Mouse (Mus musculus): ENCODE measurements around the gene Med8. TPM values are rescaled to one million over a fixed set of nuclear protein-coding genes. Genes with fewer than 3 reads are reported as not detected.

Gene Med8
- polyA plus RNA-seq, 1 experiment from 2014 or later, result 87.1 TPM

- peak within 1 kb of the TSS; percentile 87 for H3K9ac ChIP-seq (replicated peaks; ENCODE audit: low read depth, low read length)
- no peaks in the 10 kb centered on the region for H3K27me3 ChIP-seq (ENCODE audit: control insufficient read depth, insufficient read depth, low read length)
- no peaks in the 10 kb centered on the region for H3K9me3 ChIP-seq (ENCODE audit: control insufficient read depth, low read depth, low read length)
- H3K4me2 ChIP-seq (replicated peaks; ENCODE audit: low read depth, low read length), result peak within 1 kb of the TSS; percentile 92
- H3K27ac ChIP-seq (ENCODE audit: low read length), result peak within 1 kb of the TSS; percentile 91
- H3K36me3 ChIP-seq (ENCODE audit: control insufficient read depth, insufficient read depth, low read length), result peaks cover 26% of the 10 kb centered on the region
- peak; percentile 94 for ATAC-seq (ENCODE audit: insufficient number of reproducible peaks, insufficient read depth, low FRiP score, low read depth)
- H3K4me1 ChIP-seq (ENCODE audit: control insufficient read depth, insufficient read depth, low read length), result peaks cover 20% of the 10 kb centered on the region
- H3K4me3 ChIP-seq (ENCODE audit: low read depth, low read length), result peak within 1 kb of the TSS; percentile 74
- WGBS, result 1% methylated on average over 67 of the region's 67 CpGs
These were observed 27.9 kb downstream of the Med8 start, which contains the start of gene Cdc20 for GRCm38 (mm10) chr4:118436820-118437603. TSS of gene Cdc20 (minus strand) at chr4:118437352.

- peaks cover 18% of the 10 kb centered on the region for H3K36me3 ChIP-seq (ENCODE audit: control insufficient read depth, insufficient read depth, low read length)
- no peak for ATAC-seq (ENCODE audit: insufficient number of reproducible peaks, insufficient read depth, low FRiP score, low read depth)
- 5% methylated on average over 12 of the region's 12 CpGs for WGBS
These were observed 28.7 kb downstream of the Med8 start for GRCm38 (mm10) chr4:118437829-118438253.

GRCm38 (mm10) chr4:118445088-118445487, 36.0 kb downstream of the Med8 start:
- no peak; the same call in 1 of the 2 replicates for ATAC-seq (ENCODE audit: insufficient number of reproducible peaks, insufficient read depth, low FRiP score, low read depth)
- H3K36me3 ChIP-seq (ENCODE audit: control insufficient read depth, insufficient read depth, low read length), result no peaks in the 10 kb centered on the region
- H3K4me3 ChIP-seq (ENCODE audit: low read depth, low read length), result no peak overlapping the region
- WGBS, result 79% methylated on average over 10 of the region's 10 CpGs
- no peaks in the 10 kb centered on the region for H3K27me3 ChIP-seq (ENCODE audit: control insufficient read depth, insufficient read depth, low read length)
- H3K9ac ChIP-seq (replicated peaks; ENCODE audit: low read depth, low read length), result no peak overlapping the region
- H3K27ac ChIP-seq (ENCODE audit: low read length), result no peak overlapping the region
- H3K9me3 ChIP-seq (ENCODE audit: control insufficient read depth, low read depth, low read length), result no peaks in the 10 kb centered on the region
- peaks cover 10% of the 10 kb centered on the region; the same call in 1 of the 2 replicates for H3K4me1 ChIP-seq (ENCODE audit: control insufficient read depth, insufficient read depth, low read length)
- H3K4me2 ChIP-seq (replicated peaks; ENCODE audit: low read depth, low read length), result no peak overlapping the region

More at GRCm38 (mm10) chr4:118437829-118438253, 28.7 kb downstream of the Med8 start:
- peak overlapping the region; percentile 92 for H3K4me2 ChIP-seq (replicated peaks; ENCODE audit: low read depth, low read length)
- H3K4me1 ChIP-seq (ENCODE audit: control insufficient read depth, insufficient read depth, low read length), result peaks cover 20% of the 10 kb centered on the region
- no peaks in the 10 kb centered on the region for H3K27me3 ChIP-seq (ENCODE audit: control insufficient read depth, insufficient read depth, low read length)
- peak overlapping the region; percentile 74 for H3K4me3 ChIP-seq (ENCODE audit: low read depth, low read length)
- peak overlapping the region; percentile 91 for H3K27ac ChIP-seq (ENCODE audit: low read length)
- peak overlapping the region; percentile 40 for H3K9ac ChIP-seq (replicated peaks; ENCODE audit: low read depth, low read length)
- H3K9me3 ChIP-seq (ENCODE audit: control insufficient read depth, low read depth, low read length), result no peaks in the 10 kb centered on the region

- Histone ChIP-seq H3K27me3 (ENCODE audit: control insufficient read depth, insufficient read depth, low read length) (no peaks in the 10 kb centered on the region), H3K9ac (replicated peaks; ENCODE audit: low read depth, low read length) (0 out of 2 replicates have a peak overlapping the region, but pooled peaks have one; percentile 6), H3K27ac (ENCODE audit: low read length) (no peak overlapping the region), H3K4me2 (replicated peaks; ENCODE audit: low read depth, low read length) (peak overlapping the region; percentile 80), H3K4me1 (ENCODE audit: control insufficient read depth, insufficient read depth, low read length) (peaks cover 10% of the 10 kb centered on the region; the same call in 1 of the 2 replicates), H3K4me3 (ENCODE audit: low read depth, low read length) (peak overlapping the region; percentile 27), H3K36me3 (ENCODE audit: control insufficient read depth, insufficient read depth, low read length) (no peaks in the 10 kb centered on the region), H3K9me3 (ENCODE audit: control insufficient read depth, low read depth, low read length) (no peaks in the 10 kb centered on the region)
- 21% methylated on average over 18 of the region's 18 CpGs for WGBS
- peak; percentile 74 for ATAC-seq (ENCODE audit: insufficient number of reproducible peaks, insufficient read depth, low FRiP score, low read depth)
These were observed 36.8 kb downstream of the Med8 start for GRCm38 (mm10) chr4:118445781-118446414.

GRCm38 (mm10) chr4:118446415-118447153, 37.4 kb downstream of the Med8 start:
- Histone ChIP-seq H3K27me3 (ENCODE audit: control insufficient read depth, insufficient read depth, low read length) (no peaks in the 10 kb centered on the region), H3K4me3 (ENCODE audit: low read depth, low read length) (peak overlapping the region; percentile 27), H3K27ac (ENCODE audit: low read length) (no peak overlapping the region), H3K4me2 (replicated peaks; ENCODE audit: low read depth, low read length) (peak overlapping the region; percentile 80), H3K9ac (replicated peaks; ENCODE audit: low read depth, low read length) (no peak overlapping the region), H3K4me1 (ENCODE audit: control insufficient read depth, insufficient read depth, low read length) (peaks cover 10% of the 10 kb centered on the region; the same call in 1 of the 2 replicates), H3K36me3 (ENCODE audit: control insufficient read depth, insufficient read depth, low read length) (no peaks in the 10 kb centered on the region), H3K9me3 (ENCODE audit: control insufficient read depth, low read depth, low read length) (no peaks in the 10 kb centered on the region)
- WGBS, result 29% methylated on average over 24 of the region's 24 CpGs
- 0 out of 2 replicates have a peak, but pooled peaks have one; percentile 5 for ATAC-seq (ENCODE audit: insufficient number of reproducible peaks, insufficient read depth, low FRiP score, low read depth)

GRCm38 (mm10) chr4:118457345-118457975, 48.3 kb downstream of the Med8 start, which contains the start of gene Mpl:
TSS of gene Mpl (minus strand) at chr4:118457513.
- no peak within 1 kb of the TSS for H3K4me3 ChIP-seq (ENCODE audit: low read depth, low read length)
- no peaks in the 10 kb centered on the region for H3K36me3 ChIP-seq (ENCODE audit: control insufficient read depth, insufficient read depth, low read length)
- ATAC-seq (ENCODE audit: insufficient number of reproducible peaks, insufficient read depth, low FRiP score, low read depth), result no peak
- H3K27ac ChIP-seq (ENCODE audit: low read length), result no peak within 1 kb of the TSS
- no peak within 1 kb of the TSS for H3K9ac ChIP-seq (replicated peaks; ENCODE audit: low read depth, low read length)
- no peaks in the 10 kb centered on the region for H3K9me3 ChIP-seq (ENCODE audit: control insufficient read depth, low read depth, low read length)
- no peaks in the 10 kb centered on the region for H3K27me3 ChIP-seq (ENCODE audit: control insufficient read depth, insufficient read depth, low read length)
- H3K4me1 ChIP-seq (ENCODE audit: control insufficient read depth, insufficient read depth, low read length), result no peaks in the 10 kb centered on the region
- H3K4me2 ChIP-seq (replicated peaks; ENCODE audit: low read depth, low read length), result no peak within 1 kb of the TSS
- WGBS, result 60% methylated on average over 9 of the region's 9 CpGs

- no peaks in the 10 kb centered on the region for H3K36me3 ChIP-seq (ENCODE audit: control insufficient read depth, insufficient read depth, low read length)
- no peaks in the 10 kb centered on the region for H3K27me3 ChIP-seq (ENCODE audit: control insufficient read depth, insufficient read depth, low read length)
- H3K4me2 ChIP-seq (replicated peaks; ENCODE audit: low read depth, low read length), result no peak overlapping the region
- no peaks in the 10 kb centered on the region for H3K9me3 ChIP-seq (ENCODE audit: control insufficient read depth, low read depth, low read length)
- H3K4me1 ChIP-seq (ENCODE audit: control insufficient read depth, insufficient read depth, low read length), result no peaks in the 10 kb centered on the region
- no peak overlapping the region for H3K9ac ChIP-seq (replicated peaks; ENCODE audit: low read depth, low read length)
- WGBS, result 82% methylated on average over 3 of the region's 3 CpGs
- no peak for ATAC-seq (ENCODE audit: insufficient number of reproducible peaks, insufficient read depth, low FRiP score, low read depth)
- H3K4me3 ChIP-seq (ENCODE audit: low read depth, low read length), result no peak overlapping the region
- H3K27ac ChIP-seq (ENCODE audit: low read length), result no peak overlapping the region
These were observed 55.8 kb downstream of the Med8 start for GRCm38 (mm10) chr4:118464956-118465355.

All from stomach, embryonic 14.5 days (tissue).